Mouse (Mus musculus) ES-E14 (cell line): ENCODE measurements at regions not wholly inside any gene's neighbourhood (a gene's known extent, or its start where the extent isn't known, plus 50 kb on each side); places are given as distances from the start of the nearest gene placed in this dataset.

Experiments used
- CHD2 ChIP-seq: IDR thresholded peaks from 2 replicates; pipeline ENCODE4 v1.6.1; 2014; ENCODE audit warnings: mild to moderate bottlenecking, low read depth, low read length, inconsistent platforms
- ZNF384 ChIP-seq: IDR thresholded peaks from 2 replicates; pipeline ENCODE4 v1.6.1; 2012; ENCODE audit warnings: low read depth, low read length, inconsistent platforms

DNA sequence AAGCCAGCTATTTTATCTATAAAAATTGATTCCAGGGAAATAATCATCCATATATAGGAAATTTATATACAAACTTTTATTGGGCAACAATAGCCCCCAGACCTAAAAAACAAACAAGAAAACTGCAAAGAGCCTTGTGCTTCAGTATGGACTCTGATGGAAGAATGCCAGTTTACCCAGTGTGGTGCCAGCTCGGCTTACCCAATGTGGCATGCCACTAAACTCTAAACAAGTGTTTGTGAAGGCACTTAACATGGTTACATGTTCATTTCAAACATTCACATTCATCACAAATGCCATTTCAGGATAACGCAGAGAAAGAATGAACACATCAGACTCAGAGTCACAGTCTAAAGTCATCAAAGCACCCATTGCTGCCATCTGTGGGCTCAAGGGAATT lies 93.0 kb upstream of the Irx6 start:
- TF ChIP-seq CHD2 = no peak
- no peak for TF ChIP-seq ZNF384
